Mouse (Mus musculus) ES-Bruce4 (cell line): ENCODE measurements around the gene Tmem273. TPM values are rescaled to one million over a fixed set of nuclear protein-coding genes. Genes with fewer than 3 reads are reported as not detected.

Experiments
- H3K27ac ChIP-seq: 2 replicates; pipeline ENCODE4 v1.5.1; 2012; ENCODE audit warnings: low read length, inconsistent platforms; ENCODE audit not compliant: insufficient read depth
- H3K27me3 ChIP-seq: 2 replicates; pipeline ENCODE4 v1.6.1; 2012; ENCODE audit warnings: mild to moderate bottlenecking, low read length, inconsistent platforms; ENCODE audit not compliant: control insufficient read depth, poor library complexity, insufficient read depth, severe bottlenecking
- H3K36me3 ChIP-seq: 2 replicates; pipeline ENCODE4 v1.6.1; 2012; ENCODE audit warnings: inconsistent platforms, mild to moderate bottlenecking, low read length, moderate library complexity; ENCODE audit not compliant: control insufficient read depth, poor library complexity, insufficient read depth, severe bottlenecking
- H3K4me1 ChIP-seq: one replicate; pipeline ENCODE4 v1.8.1; 2011; ENCODE audit warnings: low read length; ENCODE audit not compliant: control insufficient read depth, insufficient read depth
- H3K4me3 ChIP-seq: 2 replicates; pipeline ENCODE4 v1.5.1; 2011; ENCODE audit warnings: low read depth, mild to moderate bottlenecking, low read length
- H3K9ac ChIP-seq: 2 replicates; pipeline ENCODE4 v1.6.1; 2012; ENCODE audit warnings: low read depth, mild to moderate bottlenecking, inconsistent platforms; ENCODE audit not compliant: poor library complexity, severe bottlenecking
- H3K9me3 ChIP-seq: replicated peaks from 2 replicates; pipeline ENCODE4 v1.6.1; 2012; ENCODE audit warnings: mild to moderate bottlenecking, low read length, inconsistent platforms; ENCODE audit not compliant: control insufficient read depth, poor library complexity, insufficient read depth, severe bottlenecking
- CTCF ChIP-seq: IDR thresholded peaks from one replicate; pipeline ENCODE4 v1.8.1; 2011; ENCODE audit warnings: low read depth, low read length
- EP300 ChIP-seq: IDR thresholded peaks from 2 replicates; pipeline ENCODE4 v1.6.1; 2011; ENCODE audit warnings: low read depth, low read length; ENCODE audit not compliant: insufficient read depth
- POLR2A ChIP-seq: IDR thresholded peaks from one replicate; pipeline ENCODE4 v1.8.1; 2011; ENCODE audit warnings: low read length; ENCODE audit not compliant: insufficient read depth
- polyA plus RNA-seq: library from polyadenylated mRNA; stranded (reverse); fragments of >200 nt; gene quantifications from 2 replicates; pipeline ENCODE4 v1.2.4, GENCODE M21; 2011; ENCODE audit warnings: low read depth; ENCODE audit not compliant: missing spikeins, insufficient read depth, insufficient read length

The Tmem273 gene
- polyA plus RNA-seq, 1 experiment = not detected

DNA sequence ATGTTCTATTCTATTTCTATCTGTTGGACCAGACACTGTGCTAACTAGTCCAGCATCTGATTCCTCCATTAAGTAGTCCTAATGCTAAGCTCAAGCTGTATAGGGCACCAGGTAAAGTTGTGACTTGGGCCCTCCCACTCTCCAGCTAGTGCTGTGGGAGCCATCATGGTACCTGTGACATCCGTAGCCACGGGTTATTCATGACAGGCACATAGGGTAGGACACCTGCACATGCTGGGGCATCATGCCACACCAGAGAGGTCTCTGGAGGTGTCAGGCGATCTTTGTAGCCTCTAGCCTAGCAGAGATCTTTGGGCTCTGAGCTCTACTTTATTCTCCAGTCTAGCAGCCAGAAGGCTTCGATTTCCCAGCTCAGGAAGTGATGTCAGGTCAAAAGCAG is 2.9 kb upstream of the Tmem273 start:
- TF ChIP-seq EP300 = no peak
- TF ChIP-seq CTCF = no peak
- TF ChIP-seq POLR2A = no peak
- no peak overlapping the region for H3K9ac ChIP-seq
- no peaks in the 10 kb centered on the region for H3K9me3 ChIP-seq
- no peaks in the 10 kb centered on the region for H3K4me1 ChIP-seq
- no peaks in the 10 kb centered on the region for H3K36me3 ChIP-seq
- H3K4me3 ChIP-seq = no peak overlapping the region
- H3K27me3 ChIP-seq = no peaks in the 10 kb centered on the region
- H3K27ac ChIP-seq = no peak overlapping the region

DNA sequence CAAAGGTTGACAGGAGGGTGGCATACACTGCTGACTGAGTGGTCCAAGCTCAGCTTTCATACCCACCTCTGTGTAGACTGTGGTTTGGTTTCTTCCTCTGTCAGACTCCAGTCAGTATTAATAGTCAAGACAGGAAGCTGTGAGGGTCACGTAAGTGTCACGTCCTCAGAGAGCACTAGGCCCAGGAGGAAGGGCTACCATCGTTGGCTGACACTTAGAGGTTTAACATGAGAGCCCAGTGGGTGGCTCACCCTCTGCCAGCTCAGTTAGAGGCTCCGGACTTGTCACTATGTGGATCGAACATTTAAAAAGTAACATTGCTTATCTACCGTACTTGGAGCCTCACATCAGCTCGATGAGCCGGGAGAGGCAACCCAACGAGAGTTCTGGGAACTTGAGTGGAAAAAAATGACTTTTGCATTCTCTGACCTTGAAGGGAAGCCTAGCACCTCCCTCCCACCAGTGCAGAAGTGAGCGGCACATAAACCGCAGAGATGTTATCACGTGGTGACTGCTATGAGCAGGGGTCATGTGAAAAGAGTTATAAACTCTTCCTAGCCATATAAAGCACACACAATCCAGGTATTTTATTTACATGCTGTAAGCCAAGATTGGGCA is 1.5 kb upstream of the Tmem273 start:
- no peak overlapping the region for H3K9ac ChIP-seq
- no peaks in the 10 kb centered on the region for H3K4me1 ChIP-seq
- no peak overlapping the region for H3K4me3 ChIP-seq
- H3K27me3 ChIP-seq = no peaks in the 10 kb centered on the region
- H3K27ac ChIP-seq = no peak overlapping the region
- no peaks in the 10 kb centered on the region for H3K36me3 ChIP-seq
- no peaks in the 10 kb centered on the region for H3K9me3 ChIP-seq
- no peak for TF ChIP-seq EP300
- no peak for TF ChIP-seq CTCF
- no peak for TF ChIP-seq POLR2A

DNA sequence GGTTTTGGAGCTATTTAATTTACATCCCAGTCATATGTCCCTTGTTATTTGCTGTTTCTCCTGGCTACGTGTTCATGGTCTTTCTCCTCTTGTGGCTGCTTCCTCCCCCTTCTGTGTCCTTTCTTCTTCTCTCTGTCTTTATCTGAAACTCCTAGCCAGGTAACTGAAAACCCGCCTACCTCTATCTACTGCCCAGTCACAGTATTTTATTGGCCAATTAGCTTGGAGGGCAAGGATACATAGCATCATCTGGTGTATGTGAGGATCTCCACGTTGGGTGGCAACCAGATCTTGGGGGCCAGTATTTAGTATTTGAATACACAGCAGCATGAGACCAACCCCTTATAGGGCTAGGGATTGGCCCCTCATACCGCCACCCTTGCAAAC is 1.0 kb upstream of the Tmem273 start:
- Histone ChIP-seq H3K9me3 (no peaks in the 10 kb centered on the region), H3K4me3 (no peak overlapping the region), H3K27ac (no peak overlapping the region), H3K36me3 (no peaks in the 10 kb centered on the region), H3K4me1 (no peaks in the 10 kb centered on the region), H3K9ac (no peak overlapping the region), H3K27me3 (no peaks in the 10 kb centered on the region)
- no peak for TF ChIP-seq POLR2A
- no peak for TF ChIP-seq EP300
- no peak for TF ChIP-seq CTCF

DNA sequence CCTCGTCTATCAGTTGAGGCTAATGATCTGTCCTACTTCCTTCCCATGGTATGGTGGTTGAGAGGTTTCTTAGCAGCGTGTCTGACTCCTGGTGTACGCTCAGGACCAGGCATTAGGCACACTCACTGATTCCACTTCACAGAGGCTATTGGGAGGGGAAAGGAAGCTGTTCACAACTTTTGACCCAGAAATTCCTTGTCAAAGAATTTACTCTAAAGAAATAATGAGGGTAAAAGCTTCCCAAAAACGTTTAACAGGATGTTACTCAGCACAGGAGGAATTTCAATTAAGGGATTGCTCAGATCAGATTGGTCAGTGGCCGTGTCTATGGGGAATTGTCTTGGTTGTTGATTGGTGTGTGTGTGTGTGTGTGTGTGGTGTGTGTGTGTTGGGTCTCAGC is 1.9 kb downstream of the Tmem273 start:
- Histone ChIP-seq H3K4me3 (no peak overlapping the region), H3K4me1 (no peaks in the 10 kb centered on the region), H3K9me3 (no peaks in the 10 kb centered on the region), H3K36me3 (no peaks in the 10 kb centered on the region), H3K27me3 (no peaks in the 10 kb centered on the region), H3K9ac (no peak overlapping the region), H3K27ac (no peak overlapping the region)
- no peak for TF ChIP-seq EP300
- no peak for TF ChIP-seq CTCF
- TF ChIP-seq POLR2A = no peak

DNA sequence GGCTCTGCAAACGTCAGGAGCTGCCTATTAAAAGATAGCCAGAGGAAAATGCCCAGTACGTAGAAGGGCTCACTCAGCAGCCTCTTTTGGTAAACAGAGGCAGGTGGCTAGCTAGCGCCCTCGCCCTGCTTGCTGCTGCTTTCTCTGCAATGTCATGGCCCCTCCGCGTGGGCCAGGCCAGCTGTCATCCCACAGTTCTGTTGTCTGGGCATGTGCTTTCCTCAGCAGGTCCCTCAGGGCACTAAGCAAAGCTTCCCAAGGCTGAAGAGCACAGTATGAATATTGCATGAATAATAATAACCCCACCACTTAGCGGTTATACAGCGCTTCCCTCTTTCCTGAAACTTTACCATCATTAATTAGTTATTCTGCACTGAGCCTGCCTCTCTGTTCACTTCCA is 10.6 kb downstream of the Tmem273 start:
- no peak for TF ChIP-seq POLR2A
- no peak for TF ChIP-seq EP300
- TF ChIP-seq CTCF = no peak
- no peak overlapping the region for H3K9ac ChIP-seq
- H3K4me3 ChIP-seq = no peak overlapping the region
- H3K27ac ChIP-seq = no peak overlapping the region
- no peaks in the 10 kb centered on the region for H3K4me1 ChIP-seq
- no peaks in the 10 kb centered on the region for H3K9me3 ChIP-seq
- H3K27me3 ChIP-seq = no peaks in the 10 kb centered on the region
- H3K36me3 ChIP-seq = no peaks in the 10 kb centered on the region

DNA sequence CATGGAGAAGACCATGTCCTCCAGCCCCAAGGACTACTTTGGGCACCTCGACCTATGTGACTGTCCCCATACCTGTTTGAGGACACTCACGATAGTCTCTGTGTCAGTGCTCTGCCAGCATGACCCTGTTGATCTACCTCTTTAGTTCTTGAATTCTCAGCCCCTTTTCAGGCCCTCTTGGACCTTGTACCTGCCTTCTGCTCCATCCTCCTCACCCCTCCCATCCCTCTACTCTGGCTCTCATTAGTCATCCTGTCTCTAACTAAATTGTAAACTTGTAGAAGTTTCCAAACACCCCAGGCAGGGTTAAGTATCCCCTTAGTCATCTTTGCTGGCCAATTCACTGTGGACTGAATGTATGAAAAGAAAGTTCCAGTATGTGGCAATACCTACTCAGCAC is 12.0 kb downstream of the Tmem273 start:
- H3K36me3 ChIP-seq = no peaks in the 10 kb centered on the region
- H3K9ac ChIP-seq = no peak overlapping the region
- no peaks in the 10 kb centered on the region for H3K27me3 ChIP-seq
- H3K27ac ChIP-seq = no peak overlapping the region
- H3K9me3 ChIP-seq = no peaks in the 10 kb centered on the region
- H3K4me3 ChIP-seq = no peak overlapping the region
- TF ChIP-seq CTCF (no peak), POLR2A (no peak), EP300 (no peak)
- no peaks in the 10 kb centered on the region for H3K4me1 ChIP-seq

DNA sequence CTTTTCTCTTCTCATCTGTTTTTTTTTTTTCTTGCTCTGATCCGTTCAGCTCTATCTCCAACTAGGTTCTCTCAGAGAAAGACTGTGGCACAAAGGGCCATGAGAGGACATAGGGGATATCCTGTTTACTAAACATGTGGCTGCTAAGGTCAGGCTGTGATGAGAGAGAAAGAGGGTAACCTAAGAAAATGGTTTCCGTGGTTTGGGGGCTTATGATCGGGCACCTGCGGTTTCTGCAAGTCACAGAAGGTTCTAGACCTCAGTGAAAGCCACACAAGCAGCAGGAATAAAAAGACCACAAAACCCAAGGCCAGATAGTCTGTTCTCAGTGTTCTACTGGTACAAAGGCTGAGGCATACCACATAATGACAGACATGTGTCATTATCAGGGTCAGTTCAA is 12.6 kb downstream of the Tmem273 start:
- Histone ChIP-seq H3K4me3 (no peak overlapping the region), H3K27me3 (no peaks in the 10 kb centered on the region), H3K9ac (no peak overlapping the region), H3K36me3 (no peaks in the 10 kb centered on the region), H3K4me1 (no peaks in the 10 kb centered on the region), H3K9me3 (no peaks in the 10 kb centered on the region), H3K27ac (no peak overlapping the region)
- TF ChIP-seq CTCF (no peak), EP300 (no peak), POLR2A (no peak)
